Mouse (Mus musculus) gonadal fat pad, adult 2 months (tissue): ENCODE data around the gene Hmgcs1. TPM values are rescaled to one million over a fixed set of nuclear protein-coding genes. Genes with fewer than 3 reads are reported as not detected.
"Not testable (repeated sequence)": the region's sequence is repeated elsewhere in the genome, so short reads cannot be mapped to it uniquely, and the experiment has no call there.

ENCODE experiments used
- DNase-seq: peaks from one replicate; pipeline ENCODE4 v3.0.0-alpha.2; 2012; ENCODE audit warnings: low read depth
- polyA plus RNA-seq: library from polyadenylated mRNA; depleted of rRNA; stranded (reverse); fragments of >200 nt; gene quantifications from 2 replicates; pipeline ENCODE4 v1.2.3, GENCODE M21; 2012; rRNA removed

Hmgcs1 gene
- 61.0 and 76.6 TPM in 2 replicates for polyA plus RNA-seq

GRCm38 (mm10) chr13:119690039-119690728 is at the start of gene Hmgcs1:
Gene Hmgcs1, plus strand, starts transcription at chr13:119690379.
- peak; percentile 95 for DNase-seq

GRCm38 (mm10) chr13:119640504-119640903 is 49.7 kb upstream of the Hmgcs1 start:
- DNase-seq = no peak

GRCm38 (mm10) chr13:119641145-119641544 is 49.0 kb upstream of the Hmgcs1 start:
- no peak for DNase-seq

GRCm38 (mm10) chr13:119644769-119645168 is 45.4 kb upstream of the Hmgcs1 start:
- no peak for DNase-seq

- DNase-seq = no peak
These were observed 43.7 kb upstream of the Hmgcs1 start for GRCm38 (mm10) chr13:119646511-119646910.

GRCm38 (mm10) chr13:119648891-119649698 is 41.1 kb upstream of the Hmgcs1 start:
- no peak for DNase-seq

GRCm38 (mm10) chr13:119649699-119650046 is 40.5 kb upstream of the Hmgcs1 start:
- no peak for DNase-seq

- no peak for DNase-seq
These were observed 35.4 kb upstream of the Hmgcs1 start for GRCm38 (mm10) chr13:119654734-119655133.

- peak; percentile 95 for DNase-seq
These were observed 33.9 kb upstream of the Hmgcs1 start for GRCm38 (mm10) chr13:119656246-119656645.

- DNase-seq = peak; percentile 96
These were observed 33.2 kb upstream of the Hmgcs1 start for GRCm38 (mm10) chr13:119656846-119657416.

- DNase-seq = not testable (repeated sequence)
These were observed 28.8 kb upstream of the Hmgcs1 start for GRCm38 (mm10) chr13:119661420-119661819.

GRCm38 (mm10) chr13:119678794-119679193 is 11.4 kb upstream of the Hmgcs1 start:
- DNase-seq = no peak

- DNase-seq = peak; percentile 88
These were observed 10.5 kb upstream of the Hmgcs1 start for GRCm38 (mm10) chr13:119679721-119680120.

- DNase-seq = no peak
These were observed 9.0 kb upstream of the Hmgcs1 start for GRCm38 (mm10) chr13:119681161-119681560.

GRCm38 (mm10) chr13:119684416-119685177 is 5.6 kb upstream of the Hmgcs1 start:
- peak; percentile 87 for DNase-seq

- DNase-seq = no peak
These were observed 505 bp upstream of the Hmgcs1 start for GRCm38 (mm10) chr13:119689709-119690038.

GRCm38 (mm10) chr13:119690876-119691620 is 869 bp downstream of the Hmgcs1 start:
- no peak for DNase-seq

GRCm38 (mm10) chr13:119691958-119692357 is 1.8 kb downstream of the Hmgcs1 start:
- not testable (repeated sequence) for DNase-seq

- no peak for DNase-seq
These were observed 5.5 kb downstream of the Hmgcs1 start for GRCm38 (mm10) chr13:119695676-119696075.

- DNase-seq = no peak
These were observed 6.3 kb downstream of the Hmgcs1 start for GRCm38 (mm10) chr13:119696496-119696895.

GRCm38 (mm10) chr13:119698436-119698835 is 8.3 kb downstream of the Hmgcs1 start:
- no peak for DNase-seq
